Mouse (Mus musculus) megakaryocyte, embryonic 14.5 days (primary cell): ENCODE results near the gene Vps18.

Experiments
- FLI1 ChIP-seq: IDR thresholded peaks from 2 replicates; pipeline ENCODE4 v1.6.1; 2012; ENCODE audit warnings: low read length, inconsistent platforms, mixed read lengths
- GATA1 ChIP-seq: IDR thresholded peaks from 3 replicates; pipeline ENCODE4 v1.6.1; 2012; ENCODE audit warnings: mixed read lengths, low read length, inconsistent platforms, borderline replicate concordance

DNA sequence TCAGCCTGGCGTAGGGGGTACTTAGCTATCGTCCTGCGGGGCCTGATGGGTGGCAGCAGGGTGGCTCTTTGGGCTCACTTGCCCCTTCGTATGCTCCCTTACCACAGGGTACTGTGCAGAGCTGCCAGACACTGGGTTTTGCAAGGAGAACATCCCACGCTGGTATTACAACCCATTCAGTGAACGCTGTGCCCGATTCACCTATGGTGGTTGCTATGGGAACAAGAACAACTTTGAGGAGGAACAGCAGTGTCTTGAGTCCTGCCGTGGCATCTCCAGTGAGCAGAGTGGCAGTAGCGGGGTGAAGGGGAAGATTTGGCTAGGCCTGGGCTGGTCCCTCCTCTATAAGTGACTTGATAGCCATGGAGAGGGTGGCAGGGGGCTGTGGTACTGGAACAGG is 40.6 kb upstream of the Vps18 start:
- TF ChIP-seq GATA1 (no peak), FLI1 (no peak)
